Mouse (Mus musculus) liver, postnatal 0 days (tissue): ENCODE data around the gene Plxdc2.

Experiments used
- CTCF ChIP-seq: sonication (generic); IDR thresholded peaks from 2 replicates; pipeline ENCODE4 v1.5.1; 2016; ENCODE audit warnings: antibody characterized with exemption, low read depth
- EP300 ChIP-seq: IDR thresholded peaks from 2 replicates; pipeline ENCODE4 v1.6.1; 2016; ENCODE audit warnings: antibody characterized with exemption, low read depth, mild to moderate bottlenecking

DNA sequence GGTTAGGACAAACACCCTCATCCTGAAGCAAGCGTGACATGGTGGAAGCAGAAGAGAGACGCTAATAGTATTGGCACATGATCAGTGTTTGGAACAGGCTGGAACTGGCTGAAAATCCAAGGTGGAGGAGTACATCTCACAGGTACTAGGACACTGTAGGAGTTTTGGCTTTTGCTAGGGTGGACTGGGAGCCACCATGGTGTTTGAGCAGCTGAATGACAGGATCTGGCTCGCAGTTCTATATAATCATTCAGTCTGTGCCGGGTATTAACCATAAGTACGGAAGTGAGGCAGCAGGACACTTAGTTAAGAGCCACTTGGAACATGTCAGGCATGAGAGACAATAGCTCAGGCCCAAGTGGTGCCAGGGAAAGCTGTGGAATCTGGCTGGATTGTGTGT, 82.9 kb downstream of the Plxdc2 start:
- no peak for TF ChIP-seq CTCF
- no peak for TF ChIP-seq EP300
